8 mouse cellular contexts compared by ENCODE assay signal in genomic region chr12:118854831-118855453, GRCm38 (mm10). TPM values are rescaled to one million over a fixed set of nuclear protein-coding genes. Genes with fewer than 3 reads are reported as not detected.
DNase-seq lines count a peak whose midpoint lies in the region; ATAC-seq lines count a peak whose summit lies in the region.

No protein-coding gene starts in this region.

- peak overlapping the region; percentile 66 for H3K9ac ChIP-seq in embryonic facial prominence, embryonic 13.5 days

- peak; percentile 90 for DNase-seq in ES-CJ7 (ENCODE audit: low read depth, low spot score)
- peak; percentile 68 for DNase-seq in adrenal gland, postnatal 25 days
- DNase-seq in layer of hippocampus, postnatal 14 days (ENCODE audit: low spot score in 2 of 2): peak; percentile 62
- DNase-seq in lung, postnatal 10 days: peak; percentile 72
- peak; percentile 91 for DNase-seq in retina, postnatal 1 day

- no peaks in the 10 kb centered on the region for H3K9me3 ChIP-seq in embryonic facial prominence, embryonic 13.5 days

- peaks cover 77% of the 10 kb centered on the region for H3K27me3 ChIP-seq in embryonic facial prominence, embryonic 13.5 days

- H3K4me1 ChIP-seq in embryonic facial prominence, embryonic 13.5 days: peaks cover 9% of the 10 kb centered on the region

- peak overlapping the region; percentile 73 for H3K4me2 ChIP-seq in embryonic facial prominence, embryonic 13.5 days

- no peaks in the 10 kb centered on the region for H3K36me3 ChIP-seq in embryonic facial prominence, embryonic 13.5 days

- H3K4me3 ChIP-seq in embryonic facial prominence, embryonic 13.5 days: peak overlapping the region; percentile 47

- WGBS in embryonic facial prominence, embryonic 13.5 days: under 1% methylated on average over 34 of the region's 34 CpGs

- ATAC-seq in embryonic facial prominence, embryonic 13.5 days (ENCODE audit: insufficient number of reproducible peaks, insufficient read depth, low FRiP score, low TSS enrichment, low read depth): peak; percentile 90
- ATAC-seq in hematopoietic stem cell, adult 5-6 weeks (replicated peaks in 1 of 2; ENCODE audit: insufficient read depth in 1 of 2, low FRiP score in 2 of 2, low TSS enrichment in 1 of 2, low read depth in 1 of 2, poor library complexity in 2 of 2, severe bottlenecking in 2 of 2): peak; percentile 95 to 98
- ATAC-seq in inflammation-experienced regulatory T-cells, adult 6 months: no peak

- no peak overlapping the region for H3K27ac ChIP-seq in embryonic facial prominence, embryonic 13.5 days

RNA-seq across cellular contexts. Expression of gene Sp8, which starts 8.8 kb away (rescaled TPM):
- not detected in 2 replicates for total RNA-seq in adrenal gland, postnatal 25 days (2021)
- 3.2 and 5.2 TPM in 2 replicates for polyA plus RNA-seq in embryonic facial prominence, embryonic 13.5 days (2015; fragmentation: Nextera tagmentation; extraction: Ambion mirVana)
- not detected in 2 replicates for total RNA-seq in hematopoietic stem cell, adult 5-6 weeks (2017)
- 1 to 10 TPM; 1.6 to 2.4 TPM for total RNA-seq in layer of hippocampus, postnatal 14 days (2021)
- not detected for polyA plus RNA-seq in inflammation-experienced regulatory T-cells, adult 6 months (2017; shearing (Covaris generic))
